Mouse (Mus musculus) liver, embryonic 14.5 days (tissue): Measurements from ENCODE around the gene Zfp275.

Experiments used
- CTCF ChIP-seq: IDR thresholded peaks from 2 replicates; pipeline ENCODE4 v1.5.1; 2016; ENCODE audit warnings: antibody characterized with exemption, low read depth, control low read depth
- EP300 ChIP-seq: IDR thresholded peaks from 2 replicates; pipeline ENCODE4 v1.6.1; 2016; ENCODE audit warnings: antibody characterized with exemption, low read depth

GRCm38 (mm10) chrX:73356719-73357118 lies 14.3 kb downstream of the Zfp275 start:
- TF ChIP-seq CTCF: no peak
- TF ChIP-seq EP300: no peak
